Mouse (Mus musculus): ENCODE results near the gene Bicdl2.

DNA sequence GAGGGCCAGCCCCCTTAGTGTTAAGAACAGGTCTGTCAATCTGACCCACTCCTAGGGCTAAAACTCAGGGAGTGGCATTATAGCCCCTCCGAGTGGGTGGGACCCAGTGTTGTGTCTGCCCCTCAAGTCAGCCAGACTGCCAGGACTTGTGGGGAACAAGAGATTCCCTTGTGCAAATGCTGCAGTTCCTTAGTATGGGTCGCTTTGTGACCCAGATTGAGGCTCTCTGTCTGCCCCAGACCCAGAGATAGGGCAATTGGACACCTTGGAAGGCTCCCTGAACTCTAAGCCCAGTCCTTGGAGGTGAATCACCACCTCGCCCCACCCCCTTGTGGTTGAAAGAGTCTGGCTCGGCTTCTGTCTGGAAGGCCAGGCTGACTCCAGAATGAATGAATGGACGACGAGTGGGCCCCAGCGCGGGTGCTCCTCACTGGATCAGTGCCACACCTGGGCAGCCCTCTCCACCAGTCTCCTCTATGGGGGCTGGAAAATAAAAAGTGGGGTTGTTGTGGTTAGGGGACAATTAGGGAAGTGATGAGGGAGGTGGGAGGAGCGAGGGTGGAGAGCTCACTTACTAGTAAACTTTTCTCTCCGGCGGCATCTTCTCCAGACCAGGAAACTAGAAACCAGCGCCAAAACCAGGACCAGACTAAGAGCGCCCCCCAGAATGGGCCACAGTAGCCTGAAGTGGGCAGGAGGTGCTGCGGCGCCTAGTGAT lies 15.4 kb downstream of the Bicdl2 start:
- TF ChIP-seq EP300 (IDR thresholded peaks at IDR 0.05; ENCODE audit: low read depth in 1 of 2, low read length in 2 of 2) (no peak), TAL1 (IDR thresholded peaks at IDR 0.05; ENCODE audit: low read length) (no peak), POLR2A (IDR thresholded peaks at IDR 0.05; ENCODE audit: control insufficient read depth in 1 of 2, insufficient read depth in 1 of 2, low read depth in 1 of 2, low read length in 2 of 2, poor library complexity in 1 of 2) (no peak), RCOR1 (IDR thresholded peaks at IDR 0.05; ENCODE audit: low read depth, low read length) (0 out of 2 replicates have a peak, but pooled peaks have one; percentile 15), MAX (IDR thresholded peaks at IDR 0.05; ENCODE audit: low read length) (no peak), CTCF (IDR thresholded peaks at IDR 0.05 in 2 of 3, conservative IDR thresholded peaks at IDR 0.05 in 1 of 3; ENCODE audit: control insufficient read depth in 1 of 3, insufficient read depth in 1 of 3, low read depth in 2 of 3, low read length in 3 of 3, poor library complexity in 1 of 3, severe bottlenecking in 1 of 3) (peak in 1 of 3 experiments; percentile 2; a peak in 1 of 6 replicates), POLR2AphosphoS2 (IDR thresholded peaks at IDR 0.05; ENCODE audit: low read length) (no peak), MAZ (IDR thresholded peaks at IDR 0.05; ENCODE audit: low read depth, low read length) (no peak; the same call in 1 of the 2 replicates), MYB (IDR thresholded peaks at IDR 0.05; ENCODE audit: low read depth, low read length) (no peak), ETS1 (IDR thresholded peaks at IDR 0.05; ENCODE audit: low read depth, low read length) (0 out of 2 replicates have a peak, but pooled peaks have one; percentile 22), USF1 (IDR thresholded peaks at IDR 0.05; ENCODE audit: low read depth, low read length) (no peak), NRF1 (IDR thresholded peaks at IDR 0.05; ENCODE audit: insufficient read depth, low read depth, low read length, poor library complexity, severe bottlenecking) (no peak)
